Mouse (Mus musculus): Measurements from ENCODE around the gene Adcy9.

GRCm38 (mm10) chr16:4318001-4318526 is 102.2 kb downstream of the Adcy9 start:
- no peak for TF ChIP-seq CTCF (IDR thresholded peaks at IDR 0.05; ENCODE audit: low read depth)
- TF ChIP-seq EP300 (IDR thresholded peaks at IDR 0.05; ENCODE audit: low read depth): no peak
